Mouse (Mus musculus) MEL (cell line): ENCODE measurements around the gene Cd302.

ENCODE experiments used
- CTCF ChIP-seq, 3 experiments: IDR thresholded peaks in 2 of 3; conservative IDR thresholded peaks in 1 of 3; 2 replicates each; pipeline ENCODE4 v1.5.1; 2011 to 2012; ENCODE audit warnings: low read length in 3 of 3, low read depth in 2 of 3, mild to moderate bottlenecking in 2 of 3, improper control_type of control experiment in 1 of 3, inconsistent platforms in 1 of 3, mixed read lengths in 1 of 3, moderate library complexity in 1 of 3; ENCODE audit not compliant: control insufficient read depth in 1 of 3, insufficient read depth in 1 of 3, poor library complexity in 1 of 3, severe bottlenecking in 1 of 3
- GATA1 ChIP-seq: IDR thresholded peaks from 2 replicates; pipeline ENCODE4 v1.6.1; 2011; ENCODE audit warnings: low read depth, low read length, improper control_type of control experiment
- JUND ChIP-seq: IDR thresholded peaks from 2 replicates; pipeline ENCODE4 v1.6.1; 2011; ENCODE audit warnings: low read depth, mild to moderate bottlenecking, improper control_type of control experiment, low read length
- MAFK ChIP-seq: IDR thresholded peaks from 2 replicates; pipeline ENCODE4 v1.6.1; 2011; ENCODE audit warnings: low read depth, mild to moderate bottlenecking, low read length, improper control_type of control experiment, borderline replicate concordance
- MAX ChIP-seq: IDR thresholded peaks from 2 replicates; pipeline ENCODE4 v1.6.1; 2011; ENCODE audit warnings: low read length, improper control_type of control experiment
- MYC ChIP-seq: IDR thresholded peaks from 2 replicates; pipeline ENCODE4 v1.6.1; 2011; ENCODE audit warnings: low read depth, mild to moderate bottlenecking, low read length, improper control_type of control experiment, moderate library complexity
- POLR2A ChIP-seq, 2 experiments: IDR thresholded peaks; 2 replicates each; pipeline ENCODE4 v1.6.1; 2011 to 2012; ENCODE audit warnings: low read length in 2 of 2, mild to moderate bottlenecking in 2 of 2, control low read depth in 1 of 2, improper control_type of control experiment in 1 of 2, low read depth in 1 of 2, moderate library complexity in 1 of 2; ENCODE audit not compliant: control insufficient read depth in 1 of 2, insufficient read depth in 1 of 2, poor library complexity in 1 of 2
- USF1 ChIP-seq: IDR thresholded peaks from 2 replicates; pipeline ENCODE4 v1.6.1; 2014; ENCODE audit warnings: low read depth, mild to moderate bottlenecking, inconsistent platforms, low read length, improper control_type of control experiment, moderate library complexity

DNA sequence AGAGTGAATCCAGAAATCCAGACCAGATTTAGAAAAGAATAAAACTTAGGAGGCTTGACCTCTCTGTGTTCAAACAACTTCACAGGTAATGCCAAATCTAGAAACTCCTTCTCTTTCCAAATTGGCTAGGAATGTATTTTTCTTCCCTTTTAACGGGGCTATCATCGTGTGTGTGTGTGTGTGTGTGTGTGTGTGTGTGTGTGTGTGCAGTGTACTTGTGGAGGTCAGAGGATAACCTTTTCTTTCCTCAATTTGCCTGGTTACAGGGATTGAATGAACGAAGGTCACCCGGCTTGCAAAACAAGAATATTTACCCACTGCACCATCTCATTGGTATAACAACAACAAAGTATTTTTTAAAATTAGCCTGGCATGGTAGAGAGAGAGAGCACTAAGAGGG, 1.7 kb downstream of the Cd302 start:
- TF ChIP-seq CTCF (IDR thresholded peaks at IDR 0.05 in 2 of 3, conservative IDR thresholded peaks at IDR 0.05 in 1 of 3; ENCODE audit: control insufficient read depth in 1 of 3, insufficient read depth in 1 of 3, low read depth in 2 of 3, low read length in 3 of 3, poor library complexity in 1 of 3, severe bottlenecking in 1 of 3) (no peak), MAX (no peak), MAFK (no peak), GATA1 (no peak), JUND (no peak), USF1 (no peak), POLR2A (IDR thresholded peaks at IDR 0.05; ENCODE audit: control insufficient read depth in 1 of 2, insufficient read depth in 1 of 2, low read depth in 1 of 2, low read length in 2 of 2, poor library complexity in 1 of 2) (no peak), MYC (no peak)
